Mouse (Mus musculus): ENCODE data around the gene Fam205a3.
"Not testable (repeated sequence)": the region's sequence is repeated elsewhere in the genome, so short reads cannot be mapped to it uniquely, and the experiment has no call there.

Gene Fam205a3

DNA sequence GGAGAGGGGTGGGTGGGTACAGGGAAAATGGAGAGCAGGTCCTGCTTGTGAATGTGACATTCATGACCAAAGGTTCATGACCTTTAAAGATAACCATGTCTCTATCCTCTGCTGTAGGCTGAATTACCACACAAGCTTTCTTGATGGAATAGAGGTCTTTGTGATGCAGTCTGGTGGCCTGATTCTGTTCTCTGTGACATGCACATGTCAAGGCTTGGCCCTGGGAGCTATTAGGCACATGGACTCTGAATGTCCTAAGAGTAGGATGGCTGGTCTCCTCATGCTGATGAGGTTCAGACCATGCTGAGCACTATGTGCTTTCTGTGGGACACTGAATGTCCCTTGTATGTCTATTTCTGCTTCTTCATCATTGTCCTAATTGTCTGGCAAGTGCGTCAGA, at the start of gene Fam205a3:
Gene Fam205a3, plus strand, starts transcription at position 301 of the 400 bp plus-strand sequence.
- in situ Hi-C loops (cut with MboI) = not testable (repeated sequence)

DNA sequence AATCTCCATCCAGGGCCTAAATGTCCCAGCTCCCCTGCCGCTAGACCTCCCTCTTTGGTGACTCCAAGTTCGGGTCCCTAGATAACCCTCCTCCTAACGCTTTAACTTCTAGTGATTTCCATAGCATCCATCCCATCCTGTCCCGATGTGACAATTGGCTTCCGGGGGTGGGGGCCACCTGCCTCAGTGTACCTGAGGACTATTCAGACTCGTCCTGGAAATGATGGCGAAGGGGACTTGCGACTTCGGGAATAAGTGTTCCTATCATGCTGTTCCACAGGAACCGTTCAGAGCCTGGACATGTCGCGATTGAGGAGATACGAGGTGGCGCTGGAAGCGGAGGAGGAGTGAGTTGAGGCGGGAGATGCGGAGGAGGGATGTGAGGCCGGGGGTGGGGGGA, 24.2 kb upstream of the Fam205a3 start, which contains the start of gene Gm21953:
Gene Gm21953, plus strand, starts transcription at position 301 of the 400 bp plus-strand sequence.
- in situ Hi-C loops (cut with MboI) = not testable (repeated sequence)
